Mouse (Mus musculus): Measurements from ENCODE around the gene Zscan10.

Gene Zscan10

DNA sequence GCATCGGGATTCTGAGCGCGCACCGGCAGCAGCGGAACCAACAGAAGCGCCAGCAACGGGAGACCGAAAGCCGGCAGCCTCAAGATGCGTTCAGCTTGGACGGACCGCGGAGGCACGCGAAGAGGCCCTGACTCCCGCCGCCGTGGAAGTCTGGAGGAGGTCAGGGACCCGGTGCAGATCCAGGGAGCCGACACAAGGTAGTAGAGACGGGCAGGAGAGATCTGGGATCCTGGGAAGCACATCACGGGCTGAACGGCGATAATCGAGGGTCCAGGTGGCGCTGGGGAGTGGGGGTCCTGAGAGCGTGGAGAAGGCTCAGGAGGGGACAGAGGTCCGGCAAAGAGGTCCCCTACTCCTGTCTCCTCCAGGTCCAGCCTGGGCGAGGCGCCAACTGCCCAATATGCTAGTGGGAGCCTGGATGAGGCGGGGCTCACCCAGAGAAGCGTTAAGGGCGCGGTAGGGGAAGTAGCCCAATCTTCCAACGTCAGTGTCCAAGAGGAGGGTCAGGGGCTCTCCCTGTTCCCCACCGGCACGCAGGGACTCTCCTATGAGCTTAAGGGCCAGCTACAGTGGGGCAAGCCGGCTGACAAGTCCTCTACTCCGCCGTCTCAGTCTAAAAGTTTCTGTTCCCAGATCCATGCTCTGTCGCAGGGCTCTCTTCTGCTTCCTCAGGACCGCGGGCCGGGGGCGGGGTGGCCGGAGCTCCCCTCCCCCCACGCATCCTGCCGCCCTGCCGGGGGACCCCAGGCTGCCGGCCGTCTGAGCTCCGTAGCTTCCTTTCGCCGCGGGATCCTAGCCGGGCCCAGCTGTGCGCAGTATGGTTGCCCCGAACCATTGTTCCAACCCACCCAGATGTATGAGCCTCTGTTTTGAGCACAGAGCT, 44.2 kb downstream of the Zscan10 start, which contains the start of gene Mmp25:
Gene Mmp25, minus strand, starts transcription at position 665 of the 883 bp plus-strand sequence.
- DNase-seq (ENCODE audit: extremely low read depth, insufficient read length, low spot score): no peak

DNA sequence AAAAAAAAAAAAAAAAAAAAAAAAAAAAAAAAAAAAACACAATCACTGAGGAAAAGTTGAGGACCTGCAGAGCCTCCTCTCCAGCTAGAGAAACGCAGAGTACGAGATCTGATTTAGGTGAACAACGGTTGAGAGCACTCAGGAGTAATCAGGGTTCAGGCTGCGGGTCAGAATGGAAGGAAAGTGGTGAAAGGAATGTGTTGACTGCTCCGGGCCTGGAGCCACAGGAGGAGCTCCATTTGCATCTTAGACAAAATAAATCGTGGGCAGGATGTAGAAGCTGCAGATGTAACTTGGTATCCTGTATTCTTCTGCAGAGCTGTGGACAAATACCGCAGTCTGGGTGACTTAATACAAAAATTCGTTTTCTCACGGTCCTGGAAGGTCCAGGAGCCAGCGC, 45.2 kb downstream of the Zscan10 start:
- no peak for DNase-seq (ENCODE audit: extremely low read depth, insufficient read length, low spot score)

DNA sequence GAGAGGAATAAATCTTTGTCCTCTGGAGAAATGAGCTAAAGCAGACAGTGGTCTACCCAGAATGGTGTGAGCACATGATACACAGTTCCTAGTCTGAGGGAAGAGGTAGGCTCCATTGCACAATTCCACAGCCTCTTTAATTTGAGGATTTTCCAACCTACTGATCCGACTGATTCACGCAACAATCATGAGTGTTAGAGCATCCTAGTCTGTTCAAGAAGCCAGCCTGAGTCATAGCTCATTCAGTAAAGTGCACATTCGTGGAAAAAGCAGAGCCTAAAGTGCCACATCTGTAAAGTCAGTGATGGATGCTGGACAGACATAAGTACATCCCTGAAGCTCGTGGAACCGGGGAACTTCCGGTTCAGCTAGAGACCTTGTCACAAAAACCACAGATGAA, 50.7 kb downstream of the Zscan10 start:
- no peak for DNase-seq (ENCODE audit: extremely low read depth, insufficient read length, low spot score)

DNA sequence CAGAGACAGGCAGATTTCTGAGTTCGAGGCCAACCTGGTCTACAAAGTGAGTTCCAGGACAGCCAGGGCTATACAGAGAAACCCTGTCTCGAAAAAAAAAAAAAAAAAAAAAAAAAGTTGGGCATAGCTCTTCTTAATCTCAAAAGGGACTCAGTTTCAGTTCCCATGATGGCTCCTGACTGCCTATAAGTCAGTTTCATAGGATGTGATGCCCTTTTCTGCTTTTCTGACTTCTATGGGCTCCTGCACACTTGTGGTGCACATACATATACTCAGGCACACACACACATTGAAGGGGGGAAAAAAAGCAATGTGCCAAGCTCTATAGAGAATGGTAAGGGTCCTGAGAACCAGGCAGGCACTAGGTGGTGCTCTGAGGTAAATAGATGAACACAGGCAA, 52.7 kb downstream of the Zscan10 start:
- no peak for DNase-seq (ENCODE audit: extremely low read depth, insufficient read length, low spot score)

DNA sequence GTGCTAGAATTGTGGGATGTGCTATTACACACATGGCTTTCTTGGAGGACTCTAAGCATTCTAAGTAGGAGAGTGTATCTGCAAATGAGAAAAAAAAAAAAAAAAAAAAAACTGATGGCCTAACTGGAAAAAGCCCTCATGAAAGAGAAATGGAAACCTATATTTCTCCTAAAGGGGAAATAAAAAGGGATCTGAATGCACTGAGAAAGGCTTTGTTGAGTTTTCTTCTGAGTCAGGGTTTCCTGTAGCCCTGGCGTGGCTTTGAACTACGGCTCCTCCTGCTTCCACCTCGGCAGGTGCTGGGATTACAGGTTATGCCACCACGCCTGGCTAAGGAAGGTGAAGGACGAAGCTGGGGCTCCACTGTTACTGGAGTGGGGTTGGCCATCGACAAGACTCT, 53.3 kb downstream of the Zscan10 start:
- no peak for DNase-seq (ENCODE audit: extremely low read depth, insufficient read length, low spot score)

DNA sequence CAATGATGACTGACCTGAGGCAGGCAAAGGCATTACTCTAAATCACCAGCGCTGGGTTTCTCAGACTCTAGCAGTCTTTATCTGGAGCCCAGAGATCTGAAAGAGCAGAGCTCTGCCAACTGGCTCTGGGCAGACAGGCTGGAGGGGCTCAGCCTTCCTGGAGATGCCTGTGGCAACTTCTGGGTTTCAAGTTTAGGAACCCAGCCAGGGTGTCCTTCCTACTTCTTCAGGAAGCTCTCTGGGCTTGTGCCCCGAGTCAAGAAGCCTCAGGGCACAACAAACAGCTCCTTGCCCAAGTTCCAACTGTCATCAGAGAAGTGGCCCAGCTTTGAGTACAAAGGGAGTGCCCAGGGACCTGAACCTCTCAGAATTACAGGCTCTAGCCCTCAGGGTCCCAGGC, 53.8 kb downstream of the Zscan10 start:
- no peak for DNase-seq (ENCODE audit: extremely low read depth, insufficient read length, low spot score)

DNA sequence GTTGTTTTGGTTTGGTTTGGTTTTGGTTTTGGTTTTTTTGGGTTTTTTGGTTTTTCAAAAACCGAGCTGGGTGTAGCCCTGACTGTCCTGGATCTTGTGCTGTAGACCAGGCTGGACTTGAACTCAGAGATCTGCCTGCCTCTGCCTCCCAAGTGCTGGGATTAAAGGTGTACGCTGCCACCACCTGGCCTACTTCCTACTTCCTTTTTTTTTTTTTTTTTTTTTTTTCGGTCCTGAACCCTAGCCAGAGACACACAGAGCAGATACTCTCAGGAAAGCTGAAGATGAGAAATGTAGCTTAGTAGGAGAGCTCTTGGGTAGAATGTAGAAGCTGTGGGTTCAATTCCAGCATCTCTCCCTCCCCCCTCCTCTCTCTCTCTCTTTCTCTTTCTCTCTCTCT, 57.8 kb downstream of the Zscan10 start:
- no peak for DNase-seq (ENCODE audit: extremely low read depth, insufficient read length, low spot score)

DNA sequence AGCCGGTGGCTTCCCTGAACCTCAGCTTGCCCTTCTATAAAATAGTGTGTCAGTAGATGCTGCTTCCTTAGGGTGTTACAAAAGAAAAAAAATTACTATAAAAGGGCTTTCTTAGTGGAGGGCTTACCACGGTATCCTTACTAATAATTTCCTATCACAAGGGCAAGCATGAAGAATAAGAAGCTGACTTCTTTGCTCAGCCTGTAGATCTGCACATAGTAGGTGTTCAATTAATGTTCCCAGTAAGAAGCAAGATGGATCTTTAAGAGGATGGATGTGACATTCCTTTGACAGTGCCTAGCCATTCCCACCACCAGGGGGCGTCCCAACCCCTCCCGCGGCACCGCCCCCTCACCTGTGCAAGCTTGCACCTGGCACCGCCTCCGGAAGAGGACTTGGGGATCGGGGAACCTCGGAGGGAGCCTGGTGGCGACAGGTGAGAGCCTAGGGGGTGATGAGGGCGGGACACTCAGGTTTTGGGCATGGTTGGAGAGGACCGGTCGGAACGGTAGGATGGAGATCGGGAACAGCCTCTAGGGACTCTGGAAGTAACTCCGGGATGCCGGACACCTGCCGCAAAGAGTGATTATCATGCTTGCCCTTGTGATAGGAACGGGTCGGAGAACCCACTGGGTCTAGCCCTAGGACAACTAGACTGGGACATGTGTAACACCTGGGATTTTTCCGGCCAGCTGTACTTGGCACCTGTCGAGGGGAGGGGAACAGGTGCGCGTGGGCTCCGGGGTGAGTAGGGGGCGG, 59.6 kb downstream of the Zscan10 start, which contains the start of gene Bicdl2:
Gene Bicdl2, plus strand, starts transcription at position 390 of the 759 bp plus-strand sequence.
- DNase-seq (ENCODE audit: extremely low read depth, insufficient read length, low spot score): peak; percentile 53

Data from 3134 (cell line).